Mouse (Mus musculus) thymus, postnatal 4 days (tissue): ENCODE data around the gene Iyd.
A peak's percentile ranks its signal among the peaks of the same experiment; 100 is the strongest.

Experiments used
- DNase-seq: peaks from one replicate; pipeline ENCODE4 v3.0.0; 2021

The Iyd gene

GRCm38 (mm10) chr10:3555128-3555527, 15.1 kb downstream of the Iyd start:
- no peak for DNase-seq

GRCm38 (mm10) chr10:3556538-3556937, 16.5 kb downstream of the Iyd start:
- no peak for DNase-seq

- no peak for DNase-seq
Observed at GRCm38 (mm10) chr10:3559136-3559535, 19.1 kb downstream of the Iyd start.

- no peak for DNase-seq
Observed at GRCm38 (mm10) chr10:3562165-3562564, 22.1 kb downstream of the Iyd start.

GRCm38 (mm10) chr10:3565126-3565525, 25.1 kb downstream of the Iyd start:
- DNase-seq, result no peak

GRCm38 (mm10) chr10:3567821-3568220, 27.8 kb downstream of the Iyd start:
- peak; percentile 23 for DNase-seq

- DNase-seq, result no peak
Observed at GRCm38 (mm10) chr10:3572723-3573649, 32.9 kb downstream of the Iyd start.

- DNase-seq, result no peak
Observed at GRCm38 (mm10) chr10:3573905-3574500, 34.0 kb downstream of the Iyd start.

GRCm38 (mm10) chr10:3590632-3591031, 50.6 kb downstream of the Iyd start:
- DNase-seq, result no peak

GRCm38 (mm10) chr10:3591790-3592189, 51.8 kb downstream of the Iyd start:
- DNase-seq, result no peak

GRCm38 (mm10) chr10:3596697-3597096, 56.7 kb downstream of the Iyd start:
- no peak for DNase-seq

GRCm38 (mm10) chr10:3597760-3598159, 57.7 kb downstream of the Iyd start:
- no peak for DNase-seq
